Mouse (Mus musculus): ENCODE measurements around the gene Nap1l1.

- TF ChIP-seq CTCF (IDR thresholded peaks at IDR 0.05; ENCODE audit: extremely low read depth, insufficient read depth, low read length) (no peak), POLR2A (IDR thresholded peaks at IDR 0.05; ENCODE audit: extremely low read depth, insufficient read depth, low read length) (no peak)
These were observed 42.3 kb downstream of the Nap1l1 start for GRCm38 (mm10) chr10:111515071-111516010.
